ENCODE assay signal across 8 mouse cellular contexts in genomic region chr8:85026670-85027515, GRCm38 (mm10). TPM values are rescaled to one million over a fixed set of nuclear protein-coding genes. Genes with fewer than 3 reads are reported as not detected.
DNase-seq lines count a peak whose midpoint lies in the region; ATAC-seq lines count a peak whose summit lies in the region.

Trir (plus strand) TSS chr8:85026823.

- peaks cover 28% of the 10 kb centered on the region for H3K4me1 ChIP-seq in intestine, embryonic 14.5 days (replicated peaks; ENCODE audit: control insufficient read depth, insufficient read depth, low read length)

- no peaks in the 10 kb centered on the region for H3K9me3 ChIP-seq in intestine, embryonic 14.5 days (ENCODE audit: control insufficient read depth, low read length)

- ATAC-seq in intestine, embryonic 14.5 days (replicated peaks; ENCODE audit: low FRiP score, low TSS enrichment, low read depth), result peak; percentile 79

- peak within 1 kb of the TSS; percentile 66 for H3K4me2 ChIP-seq in intestine, embryonic 14.5 days (ENCODE audit: low read length)

- DNase-seq in adrenal gland, adult (ENCODE audit: inconsistent age in 2 of 2, low spot score in 1 of 2), result peak; percentile 98 to 99
- peak; percentile 99 for DNase-seq in embryo, embryonic 10.5 days (ENCODE audit: low spot score)
- DNase-seq in gastrocnemius, postnatal 25 days, result peak; percentile 96
- peak; percentile 96 for DNase-seq in intestine, embryonic 14.5 days (ENCODE audit: low spot score)
- DNase-seq in left cerebral cortex, postnatal 14 days (ENCODE audit: low spot score in 2 of 2), result peak; percentile 94 to 95
- peak; percentile 97 for DNase-seq in mesoderm, embryonic 11.5 days (ENCODE audit: low read depth, low spot score)
- DNase-seq in right cerebral cortex, postnatal 36 days (ENCODE audit: low spot score in 2 of 2), result peak; percentile 91 to 92
- peak; percentile 96 for DNase-seq in yolk sac, embryonic 10.5 days (ENCODE audit: low spot score)

- peak within 1 kb of the TSS; percentile 93 for H3K4me3 ChIP-seq in intestine, embryonic 14.5 days (ENCODE audit: low read depth, low read length)

- under 1% methylated on average over 75 of the region's 75 CpGs for WGBS in intestine, embryonic 14.5 days

- H3K9ac ChIP-seq in intestine, embryonic 14.5 days (ENCODE audit: low read length), result peak within 1 kb of the TSS; percentile 90

- H3K36me3 ChIP-seq in intestine, embryonic 14.5 days (ENCODE audit: control insufficient read depth, insufficient read depth, low read length), result peaks cover 49% of the 10 kb centered on the region

- H3K27me3 ChIP-seq in intestine, embryonic 14.5 days (replicated peaks; ENCODE audit: control insufficient read depth, insufficient read depth, low read length), result no peaks in the 10 kb centered on the region

- H3K27ac ChIP-seq in intestine, embryonic 14.5 days (ENCODE audit: low read depth), result peak within 1 kb of the TSS; percentile 89

- intact Hi-C loops in left cerebral cortex, postnatal 14 days (cut with DNase I), result loop anchor here (2.0 kb wide), 1 partner anchor 52 kb away; no protein-coding TSS in a partner anchor

RNA-seq across cellular contexts. Expression of gene Trir, which starts in this region (rescaled TPM):
- total RNA-seq in gastrocnemius, postnatal 25 days (2021), result 10 to 100 TPM; 66.5 to 69.4 TPM
- polyA plus RNA-seq in intestine, embryonic 14.5 days (2014; fragmentation: Nextera tagmentation; extraction: Ambion mirVana), result 115 and 143 TPM in 2 replicates
- 100 to 1,000 TPM; 128 to 146 TPM for total RNA-seq in left cerebral cortex, postnatal 14 days (2021)

Comparison
In these comparisons a context has a peak if more than half of its experiments do, and no peak if none do; other contexts are left out.
1. Peak in every context shown above with its lines: DNase-seq, ATAC-seq, H3K4me3 ChIP-seq and H3K27ac ChIP-seq.